Mouse (Mus musculus) gastrocnemius, postnatal 25 days (tissue): ENCODE results near the gene Iqcg. TPM values are rescaled to one million over a fixed set of nuclear protein-coding genes. Genes with fewer than 3 reads are reported as not detected.

ENCODE experiments used
- DNase-seq: peaks from one replicate; pipeline ENCODE4 v3.0.0; 2022
- total RNA-seq, 2 experiments: library from RNA; stranded (reverse); gene quantifications; 1 replicate in 1 of 2; 2 replicates in 1 of 2; pipeline ENCODE4 v1.2.3; 2021

The Iqcg gene
- total RNA-seq, 2 experiments from 2014 or later, result 2.7 to 3.7 TPM

DNA sequence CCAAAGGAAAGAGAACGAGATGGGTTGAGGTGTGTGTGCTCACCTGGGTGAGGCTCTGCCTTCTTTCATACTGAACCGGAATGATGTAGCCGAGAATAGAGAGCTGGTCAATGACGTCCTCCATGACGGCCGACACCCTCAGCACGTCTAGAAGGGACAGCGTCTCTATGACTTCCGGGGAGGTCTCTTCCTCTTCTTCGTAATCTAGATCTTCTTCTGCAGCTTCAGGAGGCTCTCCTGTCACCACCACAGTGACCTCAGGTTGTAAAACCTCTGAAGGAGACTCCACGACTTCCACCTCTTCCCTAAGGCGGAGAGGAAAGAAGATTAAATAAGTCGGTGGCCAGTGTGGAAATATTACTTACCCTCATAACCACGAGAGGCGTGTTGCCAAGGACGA lies 6.2 kb downstream of the Iqcg start:
- no peak for DNase-seq

GRCm38 (mm10) chr16:33048686-33049085 lies 7.3 kb downstream of the Iqcg start:
- DNase-seq, result no peak

DNA sequence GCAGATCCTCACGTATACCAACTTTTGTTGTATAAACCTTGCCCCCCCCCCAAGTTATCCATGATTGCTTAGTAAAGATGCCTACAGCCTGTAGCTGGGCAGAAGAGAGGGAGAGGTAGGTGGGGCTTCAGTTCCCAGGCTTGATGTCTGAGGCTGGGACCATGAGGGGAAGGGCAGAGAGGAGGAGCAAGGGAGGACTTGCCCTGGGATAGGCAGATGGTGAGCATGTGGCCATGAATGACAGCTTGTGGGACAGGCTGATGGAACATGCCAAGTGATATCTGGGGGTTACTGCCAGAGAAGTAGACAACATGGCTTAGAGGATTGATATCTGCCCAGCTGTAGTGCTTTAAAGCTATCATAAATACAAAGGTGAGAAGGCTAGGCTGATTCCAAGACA lies 8.0 kb downstream of the Iqcg start:
- no peak for DNase-seq

DNA sequence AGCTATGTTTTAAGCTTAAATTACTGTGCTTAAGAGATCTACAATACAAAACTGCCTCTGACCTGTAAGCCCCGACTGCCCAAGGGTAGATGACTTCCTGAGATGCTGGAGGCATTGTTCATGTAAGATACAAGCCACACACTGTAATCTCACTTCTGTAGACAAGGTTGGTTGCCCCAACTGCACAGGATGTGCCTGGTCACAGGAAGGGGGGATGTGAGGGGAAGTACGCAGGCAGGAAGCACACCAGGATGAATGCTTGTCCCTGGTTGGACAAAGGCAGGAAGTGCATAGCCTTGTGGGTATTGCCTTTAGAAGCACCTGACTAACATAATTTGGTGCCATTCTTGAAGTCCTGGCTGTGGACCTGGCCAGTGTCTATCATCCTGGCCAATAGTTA lies 12.8 kb downstream of the Iqcg start:
- DNase-seq, result no peak

GRCm38 (mm10) chr16:33042682-33043081 lies 13.3 kb downstream of the Iqcg start:
- no peak for DNase-seq

DNA sequence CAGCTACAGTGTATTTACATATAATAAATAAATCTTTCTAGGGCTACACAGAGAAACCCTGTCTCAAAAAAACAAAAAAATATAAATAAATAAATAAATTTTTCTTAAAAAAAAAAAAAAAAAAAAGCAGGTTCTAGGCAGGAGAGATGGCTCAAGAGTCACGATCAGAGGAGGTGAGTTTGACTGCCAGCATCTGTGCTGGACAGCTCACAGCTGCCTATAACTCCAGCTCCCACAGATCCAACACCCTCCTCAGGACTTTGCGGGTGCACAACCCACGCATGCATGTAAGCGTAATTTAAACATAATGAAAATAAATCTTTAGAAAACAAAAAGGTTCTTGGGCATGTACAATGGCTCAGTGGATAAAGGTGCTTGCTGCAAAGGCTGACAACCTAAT lies 20.0 kb downstream of the Iqcg start:
- DNase-seq, result no peak

DNA sequence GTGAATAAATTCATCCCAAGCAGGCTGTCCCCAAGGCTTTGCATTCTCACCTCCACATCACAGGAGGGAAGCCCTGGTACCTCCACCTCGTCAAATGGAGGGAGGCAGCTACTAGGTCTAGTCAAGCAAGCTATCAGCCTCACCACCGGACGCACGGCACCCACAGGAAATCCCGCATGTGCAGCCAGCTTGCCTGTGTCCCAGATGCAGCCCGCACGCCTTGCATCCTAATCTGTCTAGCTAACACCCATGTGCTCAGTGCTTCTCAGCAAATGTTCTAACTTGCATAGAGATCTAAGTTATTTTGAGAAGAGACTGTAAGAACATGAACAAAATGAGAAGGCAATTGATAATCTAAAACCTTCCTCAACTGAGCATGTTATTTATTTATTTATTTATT lies 29.7 kb downstream of the Iqcg start:
- DNase-seq, result no peak

DNA sequence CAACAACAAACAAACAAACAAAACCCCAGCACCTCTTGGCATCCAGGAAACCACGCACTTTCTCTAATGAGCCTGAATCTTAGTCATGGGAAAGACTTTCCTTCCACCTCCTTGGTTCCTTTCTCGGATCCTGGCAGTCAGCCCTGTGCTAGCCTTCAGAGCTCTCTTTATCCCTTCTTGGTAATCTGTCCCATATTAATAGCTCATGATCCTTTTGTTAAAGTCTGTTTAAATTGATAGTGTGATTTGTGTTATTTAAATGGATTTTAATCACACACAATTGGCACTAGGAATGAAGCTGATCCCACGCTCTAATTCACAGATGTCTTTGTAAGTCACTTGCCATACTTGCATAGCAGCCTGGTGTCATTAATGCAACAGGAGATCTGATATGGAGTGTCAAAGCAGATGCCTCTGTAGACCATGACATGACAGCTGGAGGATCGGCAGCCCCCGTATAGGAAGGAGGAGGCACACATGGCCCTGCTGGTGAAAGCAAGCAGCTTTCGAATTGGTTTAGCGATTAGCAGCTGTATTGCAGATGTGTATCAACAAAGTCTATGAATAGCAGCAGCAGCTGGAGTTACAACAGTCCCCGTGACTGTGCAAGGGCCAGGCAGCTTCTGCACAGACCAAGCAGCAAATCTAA lies 31.4 kb downstream of the Iqcg start:
- no peak for DNase-seq

- DNase-seq, result peak; percentile 73
These were observed 32.3 kb downstream of the Iqcg start for GRCm38 (mm10) chr16:33023750-33024149.

DNA sequence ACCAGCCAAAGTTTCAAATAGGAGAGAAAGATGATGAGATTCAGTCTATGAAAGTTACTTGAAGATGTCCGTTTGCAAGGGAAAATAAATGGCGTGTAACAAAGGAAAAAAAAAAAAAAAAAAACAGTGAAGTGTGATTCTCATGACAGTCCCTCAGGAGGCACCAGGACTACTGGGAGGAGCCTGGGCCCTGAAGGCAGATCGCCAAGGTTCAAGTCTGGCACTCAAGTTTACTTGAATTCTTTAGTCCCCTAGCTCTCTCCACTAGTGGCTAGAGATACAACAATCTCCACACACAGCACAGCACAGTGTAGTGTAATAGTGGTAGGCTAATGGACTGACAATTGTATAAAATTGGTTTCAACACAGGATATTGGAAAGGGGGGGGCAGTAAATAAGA lies 34.6 kb downstream of the Iqcg start:
- no peak for DNase-seq

- DNase-seq, result peak; percentile 18
These were observed 36.8 kb downstream of the Iqcg start for GRCm38 (mm10) chr16:33019117-33019770.

- DNase-seq, result no peak
These were observed 38.2 kb downstream of the Iqcg start for GRCm38 (mm10) chr16:33017677-33018349.

DNA sequence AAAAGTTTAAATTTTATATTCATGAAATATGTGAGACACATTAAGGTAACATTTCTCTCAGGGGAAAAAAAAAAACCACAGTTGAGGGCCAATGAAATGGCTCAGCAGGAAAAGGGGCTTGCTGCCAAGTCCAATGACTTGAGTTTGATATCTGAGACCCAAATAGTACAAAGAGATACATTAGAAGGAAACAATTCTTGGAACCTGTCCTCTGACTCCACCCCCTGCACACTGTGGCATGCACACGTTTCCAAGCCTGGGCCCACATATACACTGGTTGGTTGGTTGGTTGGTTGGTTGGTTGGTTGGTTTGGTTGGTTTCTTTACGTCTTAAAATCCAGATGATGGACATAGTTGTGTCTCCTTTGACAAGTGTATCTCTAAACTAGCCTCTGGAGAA lies 40.0 kb downstream of the Iqcg start:
- no peak for DNase-seq

GRCm38 (mm10) chr16:33015396-33015907 lies 40.6 kb downstream of the Iqcg start:
- no peak for DNase-seq

GRCm38 (mm10) chr16:33014921-33015320 lies 41.1 kb downstream of the Iqcg start:
- DNase-seq, result peak; percentile 43

- DNase-seq, result no peak
These were observed 42.2 kb downstream of the Iqcg start for GRCm38 (mm10) chr16:33013801-33014200.

GRCm38 (mm10) chr16:33010166-33010565 lies 45.9 kb downstream of the Iqcg start:
- no peak for DNase-seq

DNA sequence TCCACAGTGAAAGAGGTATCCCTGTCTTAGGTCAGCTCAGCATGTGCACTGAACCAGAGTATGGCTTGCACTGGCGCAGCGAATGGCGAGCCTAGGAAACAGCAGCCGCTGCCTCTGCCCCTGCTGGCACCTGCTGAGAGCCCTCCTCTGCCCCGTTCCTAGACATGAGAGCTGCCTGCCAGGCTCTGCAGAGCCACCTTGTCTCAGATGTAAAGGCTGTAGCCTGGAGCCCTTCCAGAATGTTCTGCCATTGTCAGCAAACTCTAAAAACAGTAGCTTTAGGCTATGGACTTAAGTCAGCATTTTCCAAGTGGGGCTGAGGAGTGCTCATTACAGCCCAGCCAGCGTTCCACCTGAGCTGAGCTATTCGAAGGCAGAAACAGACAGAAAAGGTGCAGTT lies 48.6 kb downstream of the Iqcg start:
- no peak for DNase-seq

DNA sequence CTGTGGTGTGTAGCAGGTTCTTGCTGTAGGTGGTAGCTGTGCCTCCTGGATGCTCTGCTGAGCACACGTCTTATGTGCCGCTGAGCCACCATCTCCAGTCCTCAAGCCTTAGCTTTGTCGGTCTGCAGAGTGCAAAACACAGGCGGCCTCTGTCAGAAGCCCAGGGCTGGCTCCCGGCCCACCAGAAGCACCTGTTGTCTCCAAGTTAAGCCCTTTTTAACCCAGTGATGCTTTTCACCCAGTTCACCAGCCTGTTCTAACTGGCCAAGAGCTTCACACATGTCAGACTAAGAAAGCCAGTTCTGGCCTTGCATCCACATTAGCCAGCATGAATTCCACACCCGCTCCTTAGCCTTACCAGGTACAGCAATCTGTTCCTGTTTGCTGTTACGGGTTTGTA lies 49.1 kb downstream of the Iqcg start:
- no peak for DNase-seq

- no peak for DNase-seq
These were observed 50.8 kb downstream of the Iqcg start for GRCm38 (mm10) chr16:33005216-33005615.

- DNase-seq, result no peak
These were observed 63.9 kb downstream of the Iqcg start for GRCm38 (mm10) chr16:32992158-32992557.

GRCm38 (mm10) chr16:32984631-32985030 lies 71.4 kb downstream of the Iqcg start:
- no peak for DNase-seq

DNA sequence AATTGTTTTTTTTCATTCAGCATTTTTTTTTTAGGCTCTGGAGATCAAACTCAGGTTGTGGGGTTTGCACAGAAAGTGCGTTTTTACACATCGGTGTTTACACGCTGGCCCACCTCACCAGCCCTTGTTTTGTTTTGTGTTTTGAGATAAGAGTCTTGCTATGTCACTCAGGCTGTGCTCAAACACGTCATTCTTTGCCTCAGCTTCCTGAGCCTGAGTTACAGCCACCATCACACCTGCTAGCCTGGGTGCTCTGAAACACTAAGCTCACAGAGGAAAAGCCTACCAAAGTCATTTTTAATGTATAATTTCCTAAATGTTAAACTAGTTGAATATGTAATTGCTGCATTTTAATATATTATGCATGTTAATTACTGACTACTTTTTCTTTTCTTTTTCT lies 74.6 kb downstream of the Iqcg start:
- DNase-seq, result no peak

- no peak for DNase-seq
These were observed 75.8 kb downstream of the Iqcg start for GRCm38 (mm10) chr16:32980227-32980626.
